In genomic region chr6:124865766-124866362, GRCm38 (mm10) we compare ENCODE assay signal across 13 mouse cellular contexts. TPM values are rescaled to one million over a fixed set of nuclear protein-coding genes. Genes with fewer than 3 reads are reported as not detected.
DNase-seq lines count a peak whose midpoint lies in the region; ATAC-seq lines count a peak whose summit lies in the region.
"Had no signal": no experiment of that assay in that cellular context is flagged by ENCODE, and none has a peak within 500 bp of the region (broad histone marks: within the 10 kb centered on the region; RNA-seq: fewer than 3 reads in every experiment).

No protein-coding gene starts in this region.

- no peaks in the 10 kb centered on the region for H3K9me3 ChIP-seq in kidney, embryonic 15.5 days (replicated peaks)
- no peaks in the 10 kb centered on the region for H3K9me3 ChIP-seq in hindbrain, embryonic 14.5 days (ENCODE audit: control insufficient read depth, low read length)
- no peaks in the 10 kb centered on the region for H3K9me3 ChIP-seq in midbrain, embryonic 16.5 days (replicated peaks; ENCODE audit: control insufficient read depth, low read length, poor library complexity, severe bottlenecking)
- H3K9me3 ChIP-seq: heart, embryonic 13.5 days had no signal

- ATAC-seq in kidney, embryonic 15.5 days (replicated peaks; ENCODE audit: low FRiP score): no peak
- ATAC-seq in hindbrain, embryonic 14.5 days (ENCODE audit: low FRiP score): no peak
- no peak for ATAC-seq in midbrain, embryonic 16.5 days

- no peak overlapping the region for H3K4me3 ChIP-seq in kidney, embryonic 15.5 days (replicated peaks)
- no peak overlapping the region for H3K4me3 ChIP-seq in hindbrain, embryonic 14.5 days (replicated peaks; ENCODE audit: low read length)
- no peak overlapping the region for H3K4me3 ChIP-seq in midbrain, embryonic 16.5 days (ENCODE audit: low read depth, low read length)
- H3K4me3 ChIP-seq: heart, embryonic 13.5 days had no signal

- H3K36me3 ChIP-seq in kidney, embryonic 15.5 days: no peaks in the 10 kb centered on the region
- no peaks in the 10 kb centered on the region; the same call in 1 of the 2 replicates for H3K36me3 ChIP-seq in hindbrain, embryonic 14.5 days (replicated peaks; ENCODE audit: control insufficient read depth, insufficient read depth)
- peaks cover 3% of the 10 kb centered on the region; the same call in 1 of the 2 replicates for H3K36me3 ChIP-seq in midbrain, embryonic 16.5 days (ENCODE audit: control insufficient read depth, insufficient read depth, low read length)
- H3K36me3 ChIP-seq: heart, embryonic 13.5 days had no signal

- no peak overlapping the region for H3K9ac ChIP-seq in kidney, embryonic 15.5 days
- peak overlapping the region; percentile 16 for H3K9ac ChIP-seq in hindbrain, embryonic 14.5 days
- H3K9ac ChIP-seq in midbrain, embryonic 16.5 days (ENCODE audit: low read depth, low read length): peak overlapping the region; percentile 6
- H3K9ac ChIP-seq: heart, embryonic 13.5 days had no signal

- H3K27ac ChIP-seq in kidney, embryonic 15.5 days: no peak overlapping the region
- H3K27ac ChIP-seq in hindbrain, embryonic 14.5 days: no peak overlapping the region
- no peak overlapping the region for H3K27ac ChIP-seq in midbrain, embryonic 16.5 days (ENCODE audit: low read length)
- H3K27ac ChIP-seq: heart, embryonic 13.5 days had no signal

- peaks cover 18% of the 10 kb centered on the region for H3K27me3 ChIP-seq in kidney, embryonic 15.5 days
- H3K27me3 ChIP-seq in hindbrain, embryonic 14.5 days (ENCODE audit: control insufficient read depth, insufficient read depth, low read length): no peaks in the 10 kb centered on the region
- H3K27me3 ChIP-seq in midbrain, embryonic 16.5 days (ENCODE audit: control insufficient read depth, insufficient read depth, low read depth, low read length): no peaks in the 10 kb centered on the region

- DNase-seq in cerebellum, adult 11-12 months: peak; percentile 26
- DNase-seq in cerebellum, adult 18-20 months: no peak
- DNase-seq in kidney, postnatal 14 days: peak; percentile 29
- no peak for DNase-seq in hindbrain, embryonic 14.5 days (ENCODE audit: low spot score)
- DNase-seq in thymus, adult 18-20 months: no peak
- DNase-seq in left cerebral cortex, adult 11 months (ENCODE audit: low spot score): no peak
- DNase-seq: adrenal gland, postnatal 36 days; cerebellum, adult 8-10 months; liver; lung, postnatal 10 days had no signal

- WGBS in kidney, embryonic 15.5 days: 55% methylated on average over 18 of the region's 18 CpGs
- 54% methylated on average over 18 of the region's 18 CpGs for WGBS in hindbrain, embryonic 14.5 days
- 51% methylated on average over 18 of the region's 18 CpGs for WGBS in midbrain, embryonic 16.5 days

- H3K4me2 ChIP-seq in kidney, embryonic 15.5 days: no peak overlapping the region
- no peak overlapping the region for H3K4me2 ChIP-seq in hindbrain, embryonic 14.5 days (replicated peaks)
- H3K4me2 ChIP-seq in midbrain, embryonic 16.5 days (ENCODE audit: low read length): no peak overlapping the region
- H3K4me2 ChIP-seq: heart, embryonic 13.5 days had no signal

- peaks cover 34% of the 10 kb centered on the region for H3K4me1 ChIP-seq in kidney, embryonic 15.5 days
- H3K4me1 ChIP-seq in hindbrain, embryonic 14.5 days (replicated peaks; ENCODE audit: control insufficient read depth, insufficient read depth, low read length): peaks cover 28% of the 10 kb centered on the region
- H3K4me1 ChIP-seq in midbrain, embryonic 16.5 days (ENCODE audit: control insufficient read depth, insufficient read depth, low read length): peaks cover 33% of the 10 kb centered on the region

RNA-seq across cellular contexts. Expression of gene Gpr162, which starts 2.1 kb away (rescaled TPM):
- polyA plus RNA-seq in kidney, embryonic 15.5 days (2015; fragmentation: Nextera tagmentation; extraction: Ambion mirVana): 1.2 and 1.6 TPM in 2 replicates
- polyA plus RNA-seq in hindbrain, embryonic 14.5 days (2014; fragmentation: Nextera tagmentation; extraction: Ambion mirVana): 16.6 and 17.6 TPM in 2 replicates
- 36.6 and 40.0 TPM in 2 replicates for polyA plus RNA-seq in midbrain, embryonic 16.5 days (2015; fragmentation: Nextera tagmentation; extraction: Ambion mirVana)

RNA-seq across cellular contexts. Expression of gene P3h3, which starts 8.3 kb away (rescaled TPM):
- polyA plus RNA-seq in kidney, embryonic 15.5 days (2015; fragmentation: Nextera tagmentation; extraction: Ambion mirVana): 23.7 and 28.6 TPM in 2 replicates
- polyA plus RNA-seq in hindbrain, embryonic 14.5 days (2014; fragmentation: Nextera tagmentation; extraction: Ambion mirVana): 13.3 and 17.6 TPM in 2 replicates
- polyA plus RNA-seq in midbrain, embryonic 16.5 days (2015; fragmentation: Nextera tagmentation; extraction: Ambion mirVana): 13.4 and 15.4 TPM in 2 replicates

RNA-seq across cellular contexts. Expression of gene Cd4, which starts 22.2 kb away (rescaled TPM):
- polyA plus RNA-seq in kidney, embryonic 15.5 days (2015; fragmentation: Nextera tagmentation; extraction: Ambion mirVana): 0.06 and 0.26 TPM in 2 replicates
- polyA plus RNA-seq in hindbrain, embryonic 14.5 days (2014; fragmentation: Nextera tagmentation; extraction: Ambion mirVana): 0.27 and 0.35 TPM in 2 replicates
- 0.11 TPM in 1 of 2 replicates, not detected in the other for polyA plus RNA-seq in midbrain, embryonic 16.5 days (2015; fragmentation: Nextera tagmentation; extraction: Ambion mirVana)
- polyA plus RNA-seq: heart, embryonic 13.5 days had no signal

RNA-seq across cellular contexts. Expression of gene Gnb3, which starts 25.8 kb away (rescaled TPM):
- 1.1 and 2.9 TPM in 2 replicates for polyA plus RNA-seq in kidney, embryonic 15.5 days (2015; fragmentation: Nextera tagmentation; extraction: Ambion mirVana)
- polyA plus RNA-seq in hindbrain, embryonic 14.5 days (2014; fragmentation: Nextera tagmentation; extraction: Ambion mirVana): 0.21 and 1.2 TPM in 2 replicates
- 2.3 and 2.4 TPM in 2 replicates for polyA plus RNA-seq in midbrain, embryonic 16.5 days (2015; fragmentation: Nextera tagmentation; extraction: Ambion mirVana)

RNA-seq across cellular contexts. Expression of gene Cdca3, which starts 36.5 kb away (rescaled TPM):
- 178 and 185 TPM in 2 replicates for polyA plus RNA-seq in kidney, embryonic 15.5 days (2015; fragmentation: Nextera tagmentation; extraction: Ambion mirVana)
- polyA plus RNA-seq in hindbrain, embryonic 14.5 days (2014; fragmentation: Nextera tagmentation; extraction: Ambion mirVana): 29.3 and 36.2 TPM in 2 replicates
- 18.2 and 19.5 TPM in 2 replicates for polyA plus RNA-seq in midbrain, embryonic 16.5 days (2015; fragmentation: Nextera tagmentation; extraction: Ambion mirVana)

Comparison
In these comparisons a context has a peak if more than half of its experiments do, and no peak if none do; other contexts are left out.
1. DNase-seq: peak in cerebellum, adult 11-12 months (single experiment) and kidney, postnatal 14 days (single experiment); none in cerebellum, adult 18-20 months (0 of 2), hindbrain, embryonic 14.5 days (single experiment), thymus, adult 18-20 months (0 of 2) and left cerebral cortex, adult 11 months (single experiment).